ENCODE assay signal across 8 mouse cellular contexts in the genomic region with DNA sequence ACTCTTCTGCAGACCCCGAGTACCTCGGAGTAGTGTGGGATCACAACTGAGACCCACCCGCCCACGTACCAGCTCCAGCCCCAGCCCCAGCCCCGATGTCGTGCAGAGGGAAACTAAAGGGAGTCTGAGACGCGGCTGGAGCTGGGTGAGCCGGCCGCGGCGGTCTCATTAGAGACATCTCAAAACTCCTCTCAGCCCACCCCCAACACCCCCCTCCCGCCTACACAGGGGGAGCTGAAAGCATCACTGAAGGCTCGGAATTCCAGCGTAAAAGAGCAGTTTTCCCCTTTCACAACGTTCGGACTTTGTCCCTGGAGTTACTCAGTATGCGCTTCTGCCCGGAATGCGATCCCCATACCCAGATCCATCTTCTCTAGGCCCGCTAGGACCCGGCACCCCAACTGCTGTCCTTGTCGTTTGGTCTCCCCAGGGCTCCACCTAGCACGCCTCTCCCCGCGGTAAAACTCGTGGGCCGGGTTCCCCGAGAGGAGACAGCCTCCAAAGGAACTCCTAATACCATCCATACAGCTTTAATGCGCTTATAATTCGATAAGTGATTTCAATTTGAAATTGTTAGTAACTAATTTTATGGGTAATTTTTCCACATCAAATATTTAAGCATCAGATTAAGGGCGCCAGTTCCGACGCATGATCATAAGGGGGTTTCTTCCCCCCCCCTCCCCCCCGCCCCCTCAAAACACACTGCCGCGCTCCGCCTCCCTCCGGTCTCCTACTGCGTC.
DNase-seq lines count a peak whose midpoint lies in the region; ATAC-seq and TF ChIP-seq lines count a peak whose summit lies in the region.

No protein-coding gene starts in this region.

- peak overlapping the region; percentile 27 for H3K4me3 ChIP-seq in ES-Bruce4 (ENCODE audit: low read depth, low read length)
- peak overlapping the region; percentile 45 to 60 for H3K4me3 ChIP-seq in heart, embryonic 14.5 days (ENCODE audit: control insufficient read depth in 1 of 2, insufficient read depth in 1 of 2, low read depth in 1 of 2, low read length in 2 of 2)
- peak overlapping the region; percentile 59 for H3K4me3 ChIP-seq in midbrain, embryonic 10.5 days

- H3K27me3 ChIP-seq in ES-Bruce4 (ENCODE audit: control insufficient read depth, insufficient read depth, low read length, poor library complexity, severe bottlenecking), result peaks cover 40% of the 10 kb centered on the region
- H3K27me3 ChIP-seq in heart, embryonic 14.5 days (ENCODE audit: control insufficient read depth, insufficient read depth, low read length), result no peaks in the 10 kb centered on the region; the same call in 1 of the 2 replicates
- peaks cover 63% of the 10 kb centered on the region for H3K27me3 ChIP-seq in midbrain, embryonic 10.5 days (ENCODE audit: low read depth, poor library complexity, severe bottlenecking)

- H3K27ac ChIP-seq in ES-Bruce4 (ENCODE audit: insufficient read depth, low read length), result no peak overlapping the region
- H3K27ac ChIP-seq in heart, embryonic 14.5 days (replicated peaks in 1 of 2; ENCODE audit: control insufficient read depth in 1 of 2, insufficient read depth in 1 of 2, low read depth in 2 of 2, low read length in 2 of 2), result peak overlapping the region; percentile 40 to 43; a peak in 3 of 4 replicates
- peak overlapping the region; percentile 87 for H3K27ac ChIP-seq in midbrain, embryonic 10.5 days (replicated peaks)

- peak; percentile 57 for ATAC-seq in heart, embryonic 14.5 days (ENCODE audit: insufficient number of reproducible peaks, insufficient read depth, low FRiP score, low read depth)

- TF ChIP-seq POLR2A in ES-Bruce4 (IDR thresholded peaks at IDR 0.05; ENCODE audit: insufficient read depth, low read length), result no peak

- intact Hi-C loops in gastrocnemius, postnatal 14 days (cut with DNase I; ENCODE audit: low total_unique reads), result loop anchor here (5.0 kb wide), 2 partner anchors 150 to 885 kb away; no protein-coding TSS in a partner anchor

- peak; percentile 13 for DNase-seq in gastrocnemius, postnatal 14 days
- no peak for DNase-seq in gastrocnemius, adult 18-20 months (ENCODE audit: low spot score)
- peak; percentile 73 to 77 for DNase-seq in cerebellum, postnatal 10 days
- DNase-seq in kidney, postnatal 25 days, result peak; percentile 16 to 47
- DNase-seq in midbrain, embryonic 10.5 days (ENCODE audit: low spot score), result peak; percentile 73
- DNase-seq in yolk sac, embryonic 10.5 days (ENCODE audit: low spot score), result peak; percentile 63

- no peak for TF ChIP-seq CTCF in ES-Bruce4 (IDR thresholded peaks at IDR 0.05; ENCODE audit: low read depth, low read length)

- H3K4me2 ChIP-seq in heart, embryonic 14.5 days (ENCODE audit: low read length), result peak overlapping the region; percentile 81

- no peaks in the 10 kb centered on the region for H3K4me1 ChIP-seq in ES-Bruce4 (ENCODE audit: control insufficient read depth, insufficient read depth, low read length)
- H3K4me1 ChIP-seq in heart, embryonic 14.5 days (ENCODE audit: control insufficient read depth in 2 of 2, insufficient read depth in 2 of 2, low read length in 2 of 2), result peaks cover 11 to 21% of the 10 kb centered on the region in 2 experiments
- H3K4me1 ChIP-seq in midbrain, embryonic 10.5 days, result peaks cover 74% of the 10 kb centered on the region

- H3K36me3 ChIP-seq in ES-Bruce4 (ENCODE audit: control insufficient read depth, insufficient read depth, low read length, poor library complexity, severe bottlenecking), result no peaks in the 10 kb centered on the region
- peaks cover 19% of the 10 kb centered on the region for H3K36me3 ChIP-seq in heart, embryonic 14.5 days (ENCODE audit: control insufficient read depth, insufficient read depth, low read length)
- peaks cover 4% of the 10 kb centered on the region; the same call in 1 of the 2 replicates for H3K36me3 ChIP-seq in midbrain, embryonic 10.5 days

- WGBS in heart, embryonic 14.5 days, result under 1% methylated on average over 40 of the region's 40 CpGs
- WGBS in midbrain, embryonic 10.5 days, result under 1% methylated on average over 40 of the region's 40 CpGs

- no peak for TF ChIP-seq EP300 in ES-Bruce4 (IDR thresholded peaks at IDR 0.05; ENCODE audit: insufficient read depth, low read depth, low read length)

- no peaks in the 10 kb centered on the region for H3K9me3 ChIP-seq in ES-Bruce4 (replicated peaks; ENCODE audit: control insufficient read depth, insufficient read depth, low read length, poor library complexity, severe bottlenecking)
- H3K9me3 ChIP-seq in heart, embryonic 14.5 days (ENCODE audit: control insufficient read depth, low read length), result no peaks in the 10 kb centered on the region
- no peaks in the 10 kb centered on the region for H3K9me3 ChIP-seq in midbrain, embryonic 10.5 days (replicated peaks)

- H3K9ac ChIP-seq in ES-Bruce4 (ENCODE audit: low read depth, poor library complexity, severe bottlenecking), result peak overlapping the region; percentile 68; the same call in 1 of the 2 replicates
- H3K9ac ChIP-seq in heart, embryonic 14.5 days (ENCODE audit: low read length), result peak overlapping the region; percentile 71
